Mouse (Mus musculus) adrenal gland (tissue): ENCODE measurements at regions not wholly inside any gene's neighbourhood (a gene's known extent, or its start where the extent isn't known, plus 50 kb on each side); places are given as distances from the start of the nearest gene placed in this dataset.
"Not testable (repeated sequence)": the region's sequence is repeated elsewhere in the genome, so short reads cannot be mapped to it uniquely, and the experiment has no call there.

Source experiments
- intact Hi-C: fragments of 180-260 bp; cut with DNase I; formaldehyde crosslinking; loops from one replicate; pipeline ENCODE4 v1.15.1; 2025

DNA sequence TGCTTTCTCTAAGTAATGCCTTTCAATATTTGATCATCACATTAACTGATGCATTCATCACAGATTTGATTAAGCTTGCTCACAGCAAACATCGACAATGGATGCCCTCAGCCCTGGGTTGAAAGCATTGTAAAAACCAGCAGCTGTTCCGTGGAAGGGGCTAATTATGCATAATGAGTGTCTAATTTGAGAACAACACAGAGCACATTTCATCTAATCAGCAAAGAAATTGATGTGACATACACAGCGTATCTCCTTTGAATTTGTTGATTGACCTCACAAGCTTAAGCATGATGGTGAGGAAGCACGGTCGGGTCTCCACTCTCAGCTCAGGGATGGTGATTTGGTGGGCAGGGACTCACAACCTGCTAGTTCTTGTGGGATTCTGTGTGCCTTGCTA lies 84.0 kb upstream of the Ttc29 start:
- intact Hi-C loops, result no loop called here

DNA sequence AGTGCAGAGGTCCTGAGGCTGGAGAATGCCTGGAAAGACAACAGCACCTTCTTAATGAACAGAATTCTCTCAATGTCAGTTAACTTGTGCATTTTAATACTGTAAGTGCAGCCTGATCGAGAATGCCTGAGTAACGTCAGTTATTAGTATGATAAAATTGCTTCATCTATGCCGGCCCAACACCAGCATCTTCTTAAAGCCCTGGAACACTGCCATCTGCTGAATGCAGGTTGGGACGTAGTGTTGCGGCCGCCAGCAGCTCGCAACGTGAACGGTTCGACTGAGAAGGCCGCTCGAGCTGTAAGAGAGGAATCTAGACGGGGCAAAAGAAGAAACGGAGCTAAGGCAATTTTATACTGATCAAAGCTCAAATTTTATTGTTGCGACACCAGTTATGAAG lies 73.6 kb upstream of the Ttc29 start:
- intact Hi-C loops, result not testable (repeated sequence)

DNA sequence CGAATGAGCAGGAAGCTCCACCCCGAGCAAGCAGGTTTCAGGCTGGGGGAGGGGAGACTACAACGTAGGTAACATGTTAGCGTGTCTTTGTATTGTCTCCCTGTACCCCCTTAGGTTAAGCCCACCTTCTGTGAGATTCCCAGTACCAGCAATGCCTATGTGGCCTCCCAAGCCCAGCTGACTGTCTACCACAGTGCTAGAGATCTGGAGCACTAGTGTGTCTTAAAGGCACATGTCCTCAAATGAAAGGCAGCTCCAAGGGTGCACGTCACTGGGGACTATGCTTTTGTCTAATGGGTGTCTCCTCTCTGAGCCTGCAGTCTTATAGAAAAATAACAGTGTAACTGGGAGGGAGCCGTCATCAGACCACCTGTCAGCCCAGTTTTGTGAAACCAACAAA lies 65.9 kb upstream of the Ttc29 start:
- intact Hi-C loops, result no loop called here

DNA sequence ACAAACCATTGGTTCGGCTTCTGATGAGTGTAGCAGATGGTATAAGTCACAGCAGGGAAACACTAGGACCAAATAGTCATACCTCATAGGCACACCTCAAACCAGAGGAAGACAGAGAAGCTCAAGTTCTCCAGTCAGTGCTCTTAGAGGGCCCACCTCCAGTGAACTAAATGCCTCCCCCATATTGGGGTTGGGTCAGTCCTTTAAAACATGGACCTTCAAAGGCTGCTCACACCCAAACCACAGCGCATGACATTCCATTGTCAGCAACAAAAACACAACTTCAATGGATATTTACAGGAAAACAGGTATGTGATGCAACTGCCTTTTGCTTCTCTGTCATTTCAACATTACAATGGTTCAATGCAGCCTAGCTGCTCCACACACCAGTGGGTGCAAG lies 65.1 kb upstream of the Ttc29 start:
- intact Hi-C loops, result no loop called here

DNA sequence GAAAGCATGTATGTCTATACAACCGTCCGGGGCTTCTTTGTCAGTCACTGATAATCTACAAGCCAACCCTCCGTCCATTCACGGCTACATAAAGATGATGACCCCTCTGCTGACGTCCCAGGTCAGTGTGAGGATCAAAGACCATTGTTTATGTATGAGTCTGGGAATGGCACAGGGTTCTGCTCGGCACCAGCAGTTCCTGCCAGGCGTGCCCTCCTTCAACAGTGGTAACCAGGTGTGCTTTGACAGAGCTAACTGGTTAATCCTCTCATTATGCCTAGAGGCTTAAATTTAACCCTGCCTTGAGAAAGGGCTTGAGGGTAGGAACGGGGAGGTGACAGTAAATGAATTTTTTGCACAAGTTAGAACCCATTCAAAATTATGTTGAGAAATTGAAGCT lies 58.2 kb upstream of the Ttc29 start:
- intact Hi-C loops, result no loop called here

DNA sequence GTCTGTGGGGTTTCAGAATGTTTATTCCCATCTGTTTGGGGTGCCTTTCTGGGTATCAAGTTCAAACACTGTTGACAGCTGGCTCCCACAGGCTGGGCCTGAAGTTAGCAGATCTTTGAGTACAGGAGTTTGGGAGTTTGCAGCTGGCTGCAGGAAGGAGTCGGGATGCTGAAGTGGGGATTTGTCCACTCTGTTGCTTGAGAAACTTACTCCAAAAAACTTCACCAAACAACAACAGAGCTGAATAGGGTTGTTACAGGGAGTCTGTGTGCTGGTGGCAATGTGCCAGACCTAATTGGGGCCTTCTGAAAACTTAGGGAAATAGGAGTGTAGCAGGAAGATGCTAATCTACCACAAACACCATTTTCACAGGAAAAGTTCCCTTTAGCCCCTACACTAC lies 51.1 kb upstream of the Ttc29 start:
- intact Hi-C loops, result no loop called here

DNA sequence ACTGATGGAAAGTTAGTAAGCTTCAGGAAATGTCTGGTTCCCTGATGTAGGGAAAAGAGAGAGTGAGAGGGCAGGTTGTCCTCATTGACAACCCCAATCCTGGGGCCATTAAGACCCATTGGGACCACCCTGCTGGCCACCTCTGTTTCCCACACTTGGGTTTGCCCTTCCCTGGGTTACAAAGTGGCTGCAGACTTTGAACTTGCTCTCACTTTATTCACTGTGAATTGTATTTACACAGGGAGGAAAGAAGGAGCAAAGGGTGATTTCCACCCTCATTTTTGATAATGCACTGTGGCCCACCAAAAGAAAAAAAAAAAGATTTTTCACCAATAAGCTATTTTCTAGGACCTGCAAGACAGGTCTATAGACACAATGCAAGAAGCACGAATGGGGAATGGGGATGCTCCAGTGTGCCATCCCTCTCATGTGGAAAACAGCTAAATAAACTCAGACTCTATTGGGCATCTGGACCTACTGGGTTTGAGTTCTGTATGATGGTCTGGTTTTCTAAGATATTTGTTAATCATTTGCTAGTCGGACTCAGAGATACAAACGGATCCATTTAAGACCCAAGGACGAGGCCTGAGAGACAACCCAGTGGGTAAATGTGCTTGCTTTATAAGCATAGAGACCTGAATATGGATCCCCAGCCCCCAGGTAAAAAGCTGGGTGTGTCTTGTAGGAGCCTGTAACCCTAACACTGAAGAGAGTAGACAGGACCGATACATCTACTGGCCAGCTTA lies 50.2 kb upstream of the Ttc29 start:
- intact Hi-C loops, result no loop called here
